Mouse (Mus musculus) testis, adult 2 months (tissue): ENCODE results near the gene Commd1.

Experiments
- CTCF ChIP-seq: fragments of 200-500 bp; IDR thresholded peaks from 2 replicates; pipeline ENCODE4 v1.5.1; 2012; ENCODE audit warnings: low read depth, mild to moderate bottlenecking, inconsistent platforms, low read length, moderate library complexity; ENCODE audit not compliant: control insufficient read depth, insufficient read depth, insufficient replicate concordance
- POLR2A ChIP-seq: fragments of 200-500 bp; IDR thresholded peaks from 2 replicates; pipeline ENCODE4 v1.6.1; 2012; ENCODE audit warnings: low read depth, mild to moderate bottlenecking, inconsistent platforms, low read length, moderate library complexity; ENCODE audit not compliant: control insufficient read depth

- no peak for TF ChIP-seq CTCF
- no peak for TF ChIP-seq POLR2A
These were observed 134.2 kb downstream of the Commd1 start for GRCm38 (mm10) chr11:22847732-22848648.
